7 mouse cellular contexts compared by ENCODE assay signal in genomic region chr16:87840949-87841546, GRCm38 (mm10).
DNase-seq lines count a peak whose midpoint lies in the region; ATAC-seq and TF ChIP-seq lines count a peak whose summit lies in the region.

No protein-coding gene starts in this region.

- CTCF ChIA-PET in Patski (lab: Charles Lee) = no interaction called here

- TF ChIP-seq CTCF in Patski (IDR thresholded peaks at IDR 0.05) = peak; percentile 96
- peak; percentile 91 for TF ChIP-seq CTCF in forebrain, postnatal 0 days (IDR thresholded peaks at IDR 0.05; ENCODE audit: low read depth)
- TF ChIP-seq CTCF in left cerebral cortex, adult 2 months (IDR thresholded peaks at IDR 0.05) = peak; percentile 89
- TF ChIP-seq CTCF in small intestine, adult 2 months (IDR thresholded peaks at IDR 0.05; ENCODE audit: extremely low read depth, insufficient read length, insufficient replicate concordance, low read depth, low read length) = peak; percentile 94

- in situ Hi-C loops in Patski (cut with MboI; ENCODE audit: low pct_unique_long_range_greater_than_20kb) = loop anchor here (5.0 kb wide), 1 partner anchor 361 kb away; no protein-coding TSS in a partner anchor

- 10% methylated on average over 16 of the region's 16 CpGs for WGBS in forebrain, postnatal 0 days
- WGBS in midbrain, embryonic 10.5 days = 29% methylated on average over 16 of the region's 16 CpGs
- 11% methylated on average over 16 of the region's 16 CpGs for WGBS in small intestine, adult 2 months

- no peaks in the 10 kb centered on the region for H3K4me1 ChIP-seq in forebrain, postnatal 0 days (ENCODE audit: insufficient read depth)
- no peaks in the 10 kb centered on the region for H3K4me1 ChIP-seq in midbrain, embryonic 10.5 days
- no peaks in the 10 kb centered on the region for H3K4me1 ChIP-seq in small intestine, adult 2 months (ENCODE audit: control insufficient read depth, insufficient read depth, insufficient read length, low read length)

- peak overlapping the region; percentile 41 for H3K4me2 ChIP-seq in forebrain, postnatal 0 days (ENCODE audit: low read depth)

- TF ChIP-seq POLR2A in small intestine, adult 2 months (IDR thresholded peaks at IDR 0.05; ENCODE audit: low read depth, low read length) = no peak

- intact Hi-C loops in left cerebral cortex, adult 2 months (cut with DNase I) = loop anchor here (1.0 to 10.0 kb wide), 4 partner anchors 296 to 1924 kb away; no protein-coding TSS in a partner anchor

- no peaks in the 10 kb centered on the region for H3K27me3 ChIP-seq in Patski
- no peaks in the 10 kb centered on the region for H3K27me3 ChIP-seq in forebrain, postnatal 0 days (ENCODE audit: insufficient read depth, low read length)
- H3K27me3 ChIP-seq in midbrain, embryonic 10.5 days (ENCODE audit: low read depth, poor library complexity, severe bottlenecking) = no peaks in the 10 kb centered on the region
- no peaks in the 10 kb centered on the region for H3K27me3 ChIP-seq in small intestine, adult 2 months (ENCODE audit: control insufficient read depth, insufficient read depth, low read length)

- POLR2A ChIA-PET in Patski (lab: Charles Lee) = no interaction called here

- 0 out of 2 replicates have a peak overlapping the region, but pooled peaks have one; percentile 18 for H3K9ac ChIP-seq in forebrain, postnatal 0 days

- H3K4me3 ChIP-seq in forebrain, postnatal 0 days (ENCODE audit: low read depth, low read length) = no peak overlapping the region
- no peak overlapping the region for H3K4me3 ChIP-seq in left cerebral cortex, adult 2 months
- H3K4me3 ChIP-seq in midbrain, embryonic 10.5 days = no peak overlapping the region
- H3K4me3 ChIP-seq in small intestine, adult 2 months (ENCODE audit: low read depth, low read length) = no peak overlapping the region

- H3K36me3 ChIP-seq in forebrain, postnatal 0 days (ENCODE audit: insufficient read depth) = no peaks in the 10 kb centered on the region
- no peaks in the 10 kb centered on the region for H3K36me3 ChIP-seq in midbrain, embryonic 10.5 days
- no peaks in the 10 kb centered on the region for H3K36me3 ChIP-seq in small intestine, adult 2 months (ENCODE audit: control insufficient read depth, insufficient read depth, low read length)

- no peak overlapping the region for H3K27ac ChIP-seq in forebrain, postnatal 0 days (ENCODE audit: low read depth, low read length)
- no peak overlapping the region for H3K27ac ChIP-seq in left cerebral cortex, adult 2 months
- no peak overlapping the region for H3K27ac ChIP-seq in midbrain, embryonic 10.5 days (replicated peaks)
- no peak overlapping the region for H3K27ac ChIP-seq in small intestine, adult 2 months (ENCODE audit: insufficient read depth, low read depth, low read length)

- peak; percentile 1 for DNase-seq in Patski (ENCODE audit: low read depth, low spot score)
- DNase-seq in cerebellum, adult 11-12 months = peak; percentile 20
- DNase-seq in forebrain, postnatal 0 days = peak; percentile 91
- DNase-seq in induced T-regulatory cell, adult 2 months (ENCODE audit: low read depth) = peak; percentile 42
- DNase-seq in left cerebral cortex, adult 2 months (ENCODE audit: extremely low spot score in 1 of 2, low spot score in 2 of 2) = peak; percentile 81 to 87
- peak; percentile 73 for DNase-seq in midbrain, embryonic 10.5 days (ENCODE audit: low spot score)

- peak; percentile 91 for ATAC-seq in Patski
- ATAC-seq in forebrain, postnatal 0 days = peak; percentile 93

- no peaks in the 10 kb centered on the region for H3K9me3 ChIP-seq in forebrain, postnatal 0 days (ENCODE audit: low read length)
- no peaks in the 10 kb centered on the region for H3K9me3 ChIP-seq in midbrain, embryonic 10.5 days (replicated peaks)

Comparison
In these comparisons a context has a peak if more than half of its experiments do, and no peak if none do; other contexts are left out.
1. DNase-seq: peak in every context shown above with its lines; median percentile 91 in forebrain, postnatal 0 days; 84 in left cerebral cortex, adult 2 months; 73 in midbrain, embryonic 10.5 days; 42 in induced T-regulatory cell, adult 2 months; 20 in cerebellum, adult 11-12 months; 1 in Patski.